Mouse (Mus musculus): ENCODE data around the gene Nab1.
A peak's percentile ranks its signal among the peaks of the same experiment; 100 is the strongest.
"Not testable (repeated sequence)": the region's sequence is repeated elsewhere in the genome, so short reads cannot be mapped to it uniquely, and the experiment has no call there.

Nab1 gene

DNA sequence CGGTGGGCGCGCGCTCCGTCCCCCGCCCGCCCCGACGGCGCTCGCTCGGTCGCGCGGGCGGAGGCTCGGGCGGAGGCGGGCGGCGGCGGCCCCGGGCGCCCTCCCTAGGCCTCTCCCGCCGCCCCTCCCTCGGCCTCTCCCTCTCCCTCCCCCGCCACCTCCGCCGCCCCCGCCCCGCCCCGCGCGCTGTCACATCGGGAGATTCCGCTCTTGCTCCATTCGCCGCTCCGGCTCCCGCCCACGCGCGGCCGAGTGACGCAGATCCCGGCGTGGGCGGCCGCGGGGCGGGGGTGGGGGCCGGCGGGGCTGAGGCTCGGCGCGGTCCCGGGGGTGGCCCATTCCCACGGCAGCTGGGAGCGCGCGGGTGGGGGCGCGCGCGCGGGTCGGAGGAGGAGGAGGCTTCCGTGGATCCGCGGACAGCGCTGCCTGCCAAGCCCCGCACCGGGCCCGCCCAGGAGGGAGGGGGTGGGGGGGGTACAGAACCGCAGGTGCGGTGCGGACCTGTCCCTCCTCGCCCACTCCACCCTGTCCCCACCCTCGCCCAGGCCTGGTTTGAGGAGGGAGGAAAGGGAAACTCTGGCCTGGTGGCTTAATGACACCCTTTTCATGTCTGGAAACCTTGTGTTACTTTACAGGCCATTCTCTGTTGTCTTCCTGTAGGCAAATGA is at the start of gene Nab1:
Nab1 (minus strand) TSS at position 366 of the 668 bp plus-strand sequence.
- peak; percentile 84 to 90 for DNase-seq

GRCm38 (mm10) chr1:52547451-52547850 is 47.0 kb upstream of the Nab1 start:
- no peak for DNase-seq

GRCm38 (mm10) chr1:52546796-52547195 is 46.3 kb upstream of the Nab1 start:
- no peak for DNase-seq

- not testable (repeated sequence) for DNase-seq
Observed at GRCm38 (mm10) chr1:52540124-52540523, 39.6 kb upstream of the Nab1 start.

DNA sequence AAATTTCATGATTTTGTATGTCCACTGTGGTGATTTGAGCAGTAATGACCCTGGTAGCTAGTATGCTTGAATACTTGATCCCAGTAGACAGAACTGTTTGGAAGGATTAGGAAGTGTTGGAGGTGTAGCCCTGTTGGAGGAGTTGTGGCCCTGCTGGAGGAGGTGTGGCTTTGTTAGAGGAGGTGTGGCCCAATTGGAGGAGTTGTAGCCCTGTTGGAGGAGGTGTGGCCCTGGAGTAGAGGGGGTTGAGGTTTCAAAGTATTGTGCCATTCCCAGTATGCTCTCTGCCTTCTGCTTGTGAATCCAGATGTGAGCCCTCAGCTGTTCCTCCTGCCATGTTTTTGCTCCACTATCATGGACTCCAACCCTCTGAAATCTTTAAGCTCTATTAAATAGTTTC is 29.5 kb upstream of the Nab1 start:
- DNase-seq: no peak

DNA sequence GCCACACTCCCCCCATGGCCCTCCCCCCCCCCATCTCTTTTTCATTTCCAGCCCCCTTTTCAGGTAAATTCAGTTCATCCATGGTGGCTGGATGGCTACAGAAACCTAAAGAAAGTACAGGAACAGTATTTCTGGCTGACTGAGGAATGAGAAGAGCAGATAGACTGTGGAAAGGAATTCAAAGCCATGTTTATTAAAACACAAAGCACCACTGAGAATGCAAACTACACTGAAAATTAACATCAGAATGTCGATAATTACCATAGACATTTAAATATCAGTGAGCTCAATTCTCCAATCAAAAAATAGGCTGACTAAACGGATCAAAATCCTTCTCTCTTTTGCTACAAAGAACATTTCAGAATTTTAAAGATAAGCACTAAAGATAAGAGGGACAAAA is 27.2 kb upstream of the Nab1 start:
- no peak for DNase-seq

DNA sequence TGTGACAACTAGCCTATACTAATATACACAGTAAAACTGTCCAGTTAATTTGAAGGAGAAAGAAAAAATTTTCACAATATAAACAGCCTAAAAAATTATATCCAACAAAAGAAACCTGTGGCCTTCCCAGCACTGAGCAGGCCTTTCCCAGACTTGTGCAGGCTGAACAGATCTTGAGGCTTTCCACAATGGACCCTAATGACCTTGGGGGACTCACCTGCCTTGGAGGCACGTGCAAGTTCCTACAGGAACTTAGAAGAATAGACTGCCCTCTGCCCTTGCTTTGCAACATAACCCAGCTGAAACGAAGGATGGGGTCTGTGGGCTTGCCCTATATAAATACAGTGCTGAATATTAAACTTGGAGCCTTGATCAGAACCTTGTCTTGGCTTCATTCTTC is 26.8 kb upstream of the Nab1 start:
- no peak for DNase-seq

DNA sequence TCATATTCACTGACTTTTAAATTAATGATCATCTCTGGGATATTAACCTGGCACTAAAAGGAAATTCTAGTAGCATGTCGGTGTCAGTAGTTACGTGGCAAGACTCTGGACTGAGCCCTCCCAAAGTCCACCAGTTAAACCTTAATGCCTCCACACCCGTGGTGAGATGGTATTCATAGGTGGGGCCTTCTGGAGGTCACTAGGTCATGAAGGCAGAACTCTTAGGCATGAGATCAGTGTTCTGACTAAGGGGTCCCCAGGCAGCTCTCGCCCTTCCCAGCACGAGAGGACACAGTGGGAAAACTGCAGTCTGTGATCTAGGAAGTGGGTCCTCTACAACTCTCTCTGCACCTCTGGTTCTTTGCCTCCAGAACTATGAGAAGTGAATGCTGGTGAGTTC is 24.2 kb upstream of the Nab1 start:
- no peak for DNase-seq

- no peak for DNase-seq
Observed at GRCm38 (mm10) chr1:52524150-52524549, 23.7 kb upstream of the Nab1 start.

DNA sequence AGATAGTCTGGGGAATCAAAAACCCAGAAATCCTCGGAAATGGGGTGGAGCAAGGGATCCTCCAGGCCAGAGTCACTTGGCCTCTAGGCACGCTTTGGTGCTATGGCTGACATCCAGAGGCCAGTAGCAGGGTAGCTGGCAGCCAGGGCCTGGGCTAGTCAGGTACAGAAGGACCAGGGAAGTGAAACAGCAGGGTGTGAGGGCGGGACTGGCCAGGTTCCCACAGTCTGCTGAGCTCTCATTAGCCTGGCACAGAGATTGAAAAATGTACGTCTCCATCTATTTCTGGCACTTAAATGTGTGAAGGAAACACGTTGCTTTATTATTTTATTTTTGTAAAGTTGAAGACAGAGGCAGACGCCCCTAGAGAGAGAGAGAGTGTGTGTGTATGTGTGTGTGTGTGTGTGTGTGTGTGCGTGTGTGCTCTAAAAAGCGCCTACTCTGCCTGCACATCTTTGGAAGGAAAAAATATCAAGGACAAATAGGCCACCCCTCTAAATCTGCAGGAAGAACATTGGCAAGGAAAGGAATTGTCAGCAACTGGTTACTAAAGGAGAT is 21.0 kb upstream of the Nab1 start:
- no peak for DNase-seq

DNA sequence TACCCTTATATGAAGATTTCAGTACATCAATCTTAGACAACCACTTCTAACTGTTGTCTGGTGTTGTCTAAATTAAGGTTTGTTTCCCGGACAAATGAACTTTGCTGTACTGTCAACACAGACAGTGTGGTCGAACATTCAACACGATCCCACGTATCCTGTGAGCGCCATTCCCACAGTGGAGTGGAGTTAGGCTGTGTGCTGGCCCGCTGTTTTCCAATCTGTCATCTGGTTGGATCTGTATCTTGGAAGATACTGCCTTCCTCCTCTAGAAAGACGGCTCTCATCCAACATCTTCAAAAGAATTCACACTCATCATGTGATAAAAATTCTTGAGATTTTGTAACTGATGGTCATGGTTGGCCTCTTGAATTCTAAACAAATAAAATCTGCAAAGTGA is 19.7 kb upstream of the Nab1 start:
- no peak for DNase-seq

- DNase-seq: no peak
Observed at GRCm38 (mm10) chr1:52515249-52515648, 14.8 kb upstream of the Nab1 start.

GRCm38 (mm10) chr1:52511788-52512425 is 11.4 kb upstream of the Nab1 start:
- no peak for DNase-seq

- no peak for DNase-seq
Observed at GRCm38 (mm10) chr1:52506211-52506610, 5.7 kb upstream of the Nab1 start.

- no peak for DNase-seq
Observed at GRCm38 (mm10) chr1:52502296-52502695, 1.8 kb upstream of the Nab1 start.

- DNase-seq: peak; percentile 26 to 48
Observed at GRCm38 (mm10) chr1:52501688-52502133, 1.2 kb upstream of the Nab1 start.

GRCm38 (mm10) chr1:52501090-52501489 is 611 bp upstream of the Nab1 start:
- no peak for DNase-seq

- peak; percentile 55 to 71 for DNase-seq
Observed at GRCm38 (mm10) chr1:52499601-52500313, 722 bp downstream of the Nab1 start.

DNA sequence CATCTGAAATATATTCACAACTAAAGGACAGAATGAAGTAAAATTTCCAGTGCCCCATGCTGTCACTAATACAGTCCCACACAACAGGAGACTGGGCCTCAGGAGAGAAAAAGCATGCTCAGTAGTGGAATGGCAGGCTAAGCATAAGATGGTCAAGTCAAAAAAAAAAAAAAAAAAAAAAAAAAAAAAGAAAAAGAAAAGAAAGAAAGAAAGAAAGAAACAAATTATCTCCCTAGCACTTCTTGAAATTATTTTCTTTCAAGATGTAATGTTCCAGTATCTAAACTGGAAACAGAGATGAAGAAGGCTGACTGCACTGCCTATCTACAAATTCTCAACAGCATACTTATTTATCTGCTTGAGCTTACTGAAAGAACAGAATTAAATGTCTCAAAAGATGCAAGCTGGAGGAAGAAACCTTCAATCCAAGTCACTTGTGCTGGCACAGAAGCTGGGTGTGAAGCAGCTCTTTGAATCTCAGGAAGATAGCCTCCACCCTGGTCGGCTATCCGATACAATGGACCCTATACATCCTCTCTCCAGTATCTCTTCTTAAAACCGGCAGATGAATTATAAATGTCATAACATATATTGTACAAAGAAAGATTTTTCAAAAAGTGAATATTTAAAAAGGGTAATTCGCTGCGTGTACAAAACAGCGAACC is 1.6 kb downstream of the Nab1 start:
- DNase-seq: no peak

GRCm38 (mm10) chr1:52489538-52490181 is 10.8 kb downstream of the Nab1 start:
- DNase-seq: peak; percentile 28 to 44

DNA sequence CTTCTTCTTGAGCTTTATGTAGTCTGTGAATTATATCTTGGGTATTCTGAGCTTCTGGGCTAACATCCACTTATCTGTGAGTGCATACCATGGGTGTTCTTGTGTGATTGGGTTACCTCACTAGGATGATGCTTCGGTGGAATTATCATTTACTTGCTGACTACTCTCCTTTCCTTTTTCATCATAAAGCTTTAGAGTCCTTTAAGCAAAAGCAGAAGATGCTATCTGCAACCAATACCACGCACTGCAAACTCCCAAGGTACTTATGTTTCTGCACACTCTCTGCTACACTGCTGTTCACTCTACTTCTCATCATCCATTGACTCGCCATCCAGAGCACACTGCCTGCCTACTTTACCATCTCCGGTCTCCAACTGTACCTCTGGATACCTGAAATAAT is 15.5 kb downstream of the Nab1 start:
- no peak for DNase-seq

GRCm38 (mm10) chr1:52474291-52474690 is 26.2 kb downstream of the Nab1 start:
- no peak for DNase-seq

All from kidney, postnatal 4 days (tissue).